Mouse (Mus musculus): ENCODE results near the gene Atp5d. TPM values are rescaled to one million over a fixed set of nuclear protein-coding genes. Genes with fewer than 3 reads are reported as not detected.

Gene Atp5d
- polyA plus RNA-seq, 1 experiment: 709 TPM

DNA sequence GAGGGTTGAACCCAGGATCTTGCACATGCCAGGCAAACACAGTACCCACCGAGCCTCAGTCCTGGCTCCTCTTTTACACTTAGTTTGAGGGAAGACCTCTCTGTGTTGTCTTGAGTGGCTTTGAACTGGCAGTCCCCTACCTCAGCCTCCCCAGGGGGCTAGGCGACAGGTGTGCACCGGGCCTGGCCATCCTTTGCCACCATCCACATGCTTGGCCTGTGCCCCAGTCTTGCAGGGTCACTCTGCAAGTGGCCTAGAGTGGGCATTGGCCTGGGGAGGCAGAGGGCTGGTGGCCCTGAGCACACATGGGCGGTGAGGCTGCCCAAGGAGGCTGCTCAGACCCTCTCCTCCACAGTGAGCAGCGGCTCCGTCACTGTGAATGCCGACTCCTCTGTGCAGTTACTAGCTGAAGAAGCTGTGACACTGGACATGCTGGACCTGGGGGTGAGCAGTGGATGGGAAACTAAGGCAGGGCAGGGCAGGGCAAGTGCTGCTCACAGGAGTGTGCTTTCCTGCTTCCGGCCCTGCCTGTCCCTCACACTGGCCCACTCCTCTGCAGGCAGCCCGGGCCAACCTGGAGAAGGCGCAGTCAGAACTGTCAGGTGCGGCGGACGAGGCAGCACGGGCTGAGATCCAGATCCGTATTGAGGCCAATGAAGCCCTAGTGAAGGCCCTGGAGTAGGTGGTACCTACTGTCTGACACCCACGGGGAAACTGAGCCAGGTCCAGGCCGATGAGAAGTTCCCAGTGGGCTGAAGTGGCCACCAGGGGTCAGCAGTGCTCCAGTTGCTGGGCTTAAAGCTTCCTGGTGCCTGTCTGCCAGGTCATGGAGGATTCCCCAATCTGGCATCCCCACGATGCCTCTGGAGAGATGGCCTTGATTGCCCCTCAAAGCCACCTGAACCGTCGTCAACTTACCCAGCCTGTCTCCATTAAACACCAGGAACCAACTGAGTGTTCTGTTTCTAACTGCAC, 6.7 kb downstream of the Atp5d start:
- WGBS: 70% methylated on average over 20 of the region's 20 CpGs
- H3K4me3 ChIP-seq (replicated peaks; ENCODE audit: extremely low read depth, low read depth, low read length): no peak overlapping the region
- DNase-seq: peak; percentile 80
- TF ChIP-seq POLR2A (IDR thresholded peaks at IDR 0.05; ENCODE audit: borderline replicate concordance, extremely low read depth, low read depth, low read length): peak; percentile 21; the same call in 1 of the 2 replicates
- TF ChIP-seq CTCF (IDR thresholded peaks at IDR 0.05; ENCODE audit: insufficient read depth, low read length): peak; percentile 91
- peaks cover 13% of the 10 kb centered on the region for H3K4me1 ChIP-seq (ENCODE audit: control insufficient read depth, insufficient read depth, low read length)

DNA sequence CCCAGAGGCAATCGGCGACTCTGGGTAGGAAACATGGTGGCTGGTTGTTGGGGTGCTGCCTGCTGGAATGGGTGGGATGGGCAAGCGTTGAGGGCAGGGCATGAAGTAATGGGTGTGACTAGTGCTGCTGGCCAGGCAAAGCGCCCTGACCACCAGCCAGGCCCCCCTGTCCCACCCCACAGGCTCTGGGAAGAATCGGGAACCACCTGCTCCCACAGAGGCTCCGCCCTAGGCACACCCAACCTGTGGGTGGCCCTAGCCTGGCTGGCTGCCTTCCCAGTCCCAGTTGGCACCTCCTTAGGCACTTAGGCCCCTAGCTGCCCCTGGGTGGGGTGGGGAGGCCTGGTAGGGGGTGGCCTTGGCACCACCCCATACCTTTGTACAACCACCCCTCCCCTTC, 7.5 kb downstream of the Atp5d start:
- 58% methylated on average over 6 of the region's 6 CpGs for WGBS
- TF ChIP-seq CTCF (IDR thresholded peaks at IDR 0.05; ENCODE audit: insufficient read depth, low read length): no peak
- TF ChIP-seq POLR2A (IDR thresholded peaks at IDR 0.05; ENCODE audit: borderline replicate concordance, extremely low read depth, low read depth, low read length): no peak
- DNase-seq: peak; percentile 66
- Histone ChIP-seq H3K4me3 (replicated peaks; ENCODE audit: extremely low read depth, low read depth, low read length) (no peak overlapping the region), H3K4me1 (ENCODE audit: control insufficient read depth, insufficient read depth, low read length) (peaks cover 13% of the 10 kb centered on the region)

DNA sequence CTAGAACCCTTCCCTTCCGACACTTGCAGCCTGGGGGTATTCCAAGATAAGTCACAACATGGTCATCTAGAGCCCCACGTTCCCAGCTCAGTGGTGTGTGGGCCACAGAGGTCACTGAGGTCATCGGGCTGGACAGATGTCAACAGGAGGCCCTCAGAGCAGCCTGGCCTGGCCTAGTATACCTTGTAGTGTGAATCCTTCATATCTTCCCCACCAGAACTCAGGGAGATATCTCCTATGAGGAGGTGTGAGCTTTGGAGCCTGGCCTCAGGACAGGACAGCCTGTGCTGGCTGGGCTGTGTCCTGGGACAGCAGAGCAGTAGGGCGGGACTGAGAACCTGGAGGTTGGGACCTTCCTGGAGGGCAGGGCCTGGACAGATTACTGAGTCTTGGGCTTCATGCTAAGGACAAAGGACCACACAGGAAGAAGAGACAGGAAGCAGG, 8.2 kb downstream of the Atp5d start:
- no peak for DNase-seq
- Histone ChIP-seq H3K4me3 (replicated peaks; ENCODE audit: extremely low read depth, low read depth, low read length) (no peak overlapping the region), H3K4me1 (ENCODE audit: control insufficient read depth, insufficient read depth, low read length) (peaks cover 13% of the 10 kb centered on the region)
- 52% methylated on average over 4 of the region's 4 CpGs for WGBS
- TF ChIP-seq POLR2A (IDR thresholded peaks at IDR 0.05; ENCODE audit: borderline replicate concordance, extremely low read depth, low read depth, low read length): no peak
- TF ChIP-seq CTCF (IDR thresholded peaks at IDR 0.05; ENCODE audit: insufficient read depth, low read length): no peak

DNA sequence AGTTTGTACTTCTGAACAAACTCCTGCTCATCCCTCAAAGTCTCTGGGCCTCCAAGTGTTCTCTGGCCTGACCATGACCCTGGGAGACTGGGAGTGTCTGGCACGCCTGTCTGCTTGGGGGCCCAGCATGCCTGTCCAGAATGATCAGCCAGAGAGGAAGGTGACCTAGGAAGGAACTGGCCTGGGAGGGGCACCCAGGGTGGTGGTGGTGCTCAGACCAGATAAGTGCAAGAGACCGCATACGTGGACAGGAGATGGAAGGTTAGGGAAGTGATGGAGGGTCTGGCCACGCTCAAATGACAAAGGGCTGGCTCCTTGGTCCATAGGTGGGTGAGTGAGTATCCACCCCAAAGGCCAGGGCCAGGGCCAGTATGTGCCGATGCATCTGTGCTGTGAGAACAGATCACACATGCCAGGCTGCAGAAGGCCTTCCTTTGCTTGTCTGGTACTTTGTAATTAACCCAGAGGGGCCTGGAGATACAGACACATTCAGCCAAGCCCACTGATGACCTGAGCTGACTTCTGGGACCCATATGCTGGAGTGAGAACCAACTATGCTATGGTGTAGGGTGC, 8.8 kb downstream of the Atp5d start:
- Histone ChIP-seq H3K4me3 (replicated peaks; ENCODE audit: extremely low read depth, low read depth, low read length) (peak overlapping the region; percentile 15), H3K4me1 (ENCODE audit: control insufficient read depth, insufficient read depth, low read length) (peaks cover 15% of the 10 kb centered on the region)
- TF ChIP-seq POLR2A (IDR thresholded peaks at IDR 0.05; ENCODE audit: borderline replicate concordance, extremely low read depth, low read depth, low read length) (0 out of 2 replicates have a peak, but pooled peaks have one; percentile 3), CTCF (IDR thresholded peaks at IDR 0.05; ENCODE audit: insufficient read depth, low read length) (no peak)
- 50% methylated on average over 5 of the region's 5 CpGs for WGBS
- DNase-seq: no peak

DNA sequence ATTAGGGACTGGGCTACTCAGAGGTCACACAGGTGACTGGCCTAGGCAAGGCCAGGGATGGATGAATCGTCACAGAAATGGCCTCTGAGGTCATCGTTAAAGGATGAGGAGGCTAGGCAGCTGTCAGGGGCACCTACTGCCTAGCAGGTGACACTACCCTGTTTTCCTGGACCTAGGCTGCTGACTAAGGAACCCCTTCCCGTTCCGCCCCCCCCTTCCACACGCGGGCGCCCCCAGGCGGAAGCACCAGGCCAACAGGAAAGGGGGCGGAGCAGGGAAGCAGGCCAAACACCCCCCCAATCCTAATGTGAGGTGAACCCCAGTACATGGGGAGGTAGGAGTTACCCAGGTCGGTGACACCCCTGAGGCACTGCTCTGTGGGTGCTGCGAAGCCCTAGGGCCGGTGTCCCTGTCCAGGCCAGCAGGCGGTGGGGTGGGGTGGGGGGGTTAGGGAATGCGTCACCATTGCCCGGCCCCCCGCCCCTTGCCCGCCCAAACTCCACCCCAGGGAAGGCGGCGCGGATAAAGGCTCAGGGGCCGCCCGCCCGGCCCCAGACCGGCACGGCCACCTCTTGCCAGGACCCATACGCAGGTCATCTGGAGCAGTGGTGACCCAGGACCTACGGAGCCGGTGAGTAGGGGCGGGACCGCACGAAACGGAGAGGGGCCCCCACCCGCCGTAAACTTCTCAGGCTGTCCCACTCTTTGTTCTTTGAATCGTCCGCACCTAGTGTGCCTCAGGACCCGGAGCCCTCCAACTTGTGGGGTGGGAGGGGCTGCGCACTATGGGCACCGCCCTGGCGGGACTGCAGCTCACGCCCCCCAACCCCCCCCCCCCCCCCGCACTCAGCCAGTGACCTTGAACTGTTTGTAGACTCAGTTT, 9.5 kb downstream of the Atp5d start, which contains the start of gene Midn:
Gene Midn (plus strand): TSS at position 554 of the 883 bp plus-strand sequence.
- H3K4me3 ChIP-seq (replicated peaks; ENCODE audit: extremely low read depth, low read depth, low read length): peak within 1 kb of the TSS; percentile 90
- under 1% methylated on average over 41 of the region's 42 CpGs for WGBS
- TF ChIP-seq POLR2A (IDR thresholded peaks at IDR 0.05; ENCODE audit: borderline replicate concordance, extremely low read depth, low read depth, low read length) (peak; percentile 99), CTCF (IDR thresholded peaks at IDR 0.05; ENCODE audit: insufficient read depth, low read length) (0 out of 2 replicates have a peak, but pooled peaks have one; percentile 1)
- DNase-seq: peak; percentile 88
- peaks cover 20% of the 10 kb centered on the region for H3K4me1 ChIP-seq (ENCODE audit: control insufficient read depth, insufficient read depth, low read length)

DNA sequence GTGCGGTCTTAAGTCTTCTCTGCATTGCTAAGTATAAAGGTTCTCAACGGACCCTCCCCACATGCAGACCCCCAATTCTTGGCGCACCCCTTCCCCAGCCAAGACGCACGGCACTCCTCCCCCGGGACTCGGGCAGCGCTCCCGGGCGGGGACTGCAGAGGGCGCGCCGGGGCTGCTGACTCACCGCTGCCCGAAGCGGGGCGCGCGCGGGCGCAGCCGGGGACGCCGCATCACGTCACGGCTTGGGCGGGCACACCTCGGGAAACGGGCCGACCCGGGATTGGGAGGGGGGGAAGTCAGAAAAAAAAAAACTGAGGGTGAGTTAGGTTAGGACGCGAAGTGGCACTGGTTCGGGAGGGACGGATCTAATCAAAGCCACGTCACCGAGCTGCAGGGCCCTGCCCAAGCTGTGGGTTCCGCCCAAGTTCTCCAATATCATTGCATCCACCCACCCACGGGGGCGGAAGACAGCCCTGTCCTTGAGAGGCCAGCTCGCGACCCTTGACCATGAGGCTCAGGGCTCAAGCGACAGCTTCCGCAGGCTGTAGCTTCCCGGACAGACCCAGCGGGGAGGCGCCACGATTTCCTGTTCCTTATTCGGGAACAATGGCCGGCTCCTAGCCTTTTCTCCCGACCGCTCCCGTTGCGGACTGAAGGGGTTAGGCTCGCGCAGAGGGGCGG, 10.3 kb downstream of the Atp5d start:
- TF ChIP-seq POLR2A (IDR thresholded peaks at IDR 0.05; ENCODE audit: borderline replicate concordance, extremely low read depth, low read depth, low read length) (peak; percentile 72), CTCF (IDR thresholded peaks at IDR 0.05; ENCODE audit: insufficient read depth, low read length) (peak; percentile 16; the same call in 1 of the 2 replicates)
- WGBS: under 1% methylated on average over 57 of the region's 57 CpGs
- Histone ChIP-seq H3K4me1 (ENCODE audit: control insufficient read depth, insufficient read depth, low read length) (peaks cover 22% of the 10 kb centered on the region), H3K4me3 (replicated peaks; ENCODE audit: extremely low read depth, low read depth, low read length) (peak overlapping the region; percentile 90)
- peak; percentile 95 for DNase-seq

DNA sequence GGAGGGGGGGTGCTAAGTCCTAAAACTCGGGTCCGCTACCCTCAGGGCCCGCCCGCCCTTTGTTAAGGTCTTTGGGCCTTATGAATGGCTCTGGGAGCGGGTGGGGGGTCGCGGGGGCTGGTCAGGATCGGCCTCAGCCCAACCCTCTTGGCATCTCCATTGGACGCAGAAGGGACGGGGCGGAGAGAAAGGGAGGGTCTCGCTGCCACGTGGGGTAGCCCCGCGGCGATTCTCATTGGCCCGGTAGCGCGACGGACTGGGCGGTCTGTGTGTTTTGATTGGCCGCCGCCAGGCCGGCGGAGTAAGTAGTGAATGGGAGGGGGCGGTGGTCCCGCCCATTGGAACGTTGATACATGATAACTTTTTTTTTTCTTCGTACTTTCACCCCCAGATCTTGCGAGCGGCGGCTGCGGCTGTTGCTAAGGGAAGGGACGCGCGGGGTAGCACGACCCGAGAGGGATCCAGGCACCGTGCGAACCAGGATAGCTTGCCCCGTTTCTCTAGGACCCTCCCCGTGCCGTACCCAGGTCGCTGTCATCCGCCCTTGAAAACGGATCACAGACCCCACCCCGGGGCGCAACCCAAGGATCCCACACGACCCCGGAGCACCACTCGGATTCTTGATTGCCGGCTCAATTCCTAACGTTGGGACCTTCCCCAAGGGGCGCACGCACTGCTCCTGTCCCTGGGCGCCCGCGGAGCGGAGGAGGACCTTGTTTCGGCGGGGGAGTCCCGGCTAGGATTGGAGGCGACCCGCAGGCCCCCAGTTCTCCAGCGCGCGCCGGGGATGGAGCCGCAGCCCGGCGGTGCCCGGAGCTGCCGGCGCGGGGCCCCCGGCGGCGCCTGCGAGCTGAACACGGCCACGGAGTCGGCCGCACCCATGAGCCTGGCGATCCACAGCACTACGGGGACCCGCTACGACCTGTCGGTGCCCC, 11.1 kb downstream of the Atp5d start:
- H3K4me1 ChIP-seq (ENCODE audit: control insufficient read depth, insufficient read depth, low read length): peaks cover 25% of the 10 kb centered on the region

More for the DNA sequence above, 11.1 kb downstream of the Atp5d start:
- peak; percentile 49 for DNase-seq
- WGBS: under 1% methylated on average over 88 of the region's 88 CpGs
- TF ChIP-seq POLR2A (IDR thresholded peaks at IDR 0.05; ENCODE audit: borderline replicate concordance, extremely low read depth, low read depth, low read length) (peak; percentile 80; the same call in 1 of the 2 replicates), CTCF (IDR thresholded peaks at IDR 0.05; ENCODE audit: insufficient read depth, low read length) (no peak)
- peak overlapping the region; percentile 90 for H3K4me3 ChIP-seq (replicated peaks; ENCODE audit: extremely low read depth, low read depth, low read length)

Measured in lung, adult 2 months (tissue).